Mouse (Mus musculus): ENCODE results near the gene Nemf. TPM values are rescaled to one million over a fixed set of nuclear protein-coding genes. Genes with fewer than 3 reads are reported as not detected.
A peak's percentile ranks its signal among the peaks of the same experiment; 100 is the strongest.

Gene Nemf
- polyA plus RNA-seq, 2 experiments, result 37.8 to 78.6 TPM

- Histone ChIP-seq H3K4me2 (replicated peaks; ENCODE audit: low read depth, low read length, severe bottlenecking) (no peak overlapping the region), H3K4me1 (ENCODE audit: control insufficient read depth, insufficient read depth, low read length) (peaks cover 18% of the 10 kb centered on the region), H3K4me3 (replicated peaks; ENCODE audit: low read length) (no peak overlapping the region), H3K9me3 (ENCODE audit: control insufficient read depth, low read length) (no peaks in the 10 kb centered on the region), H3K27me3 (ENCODE audit: control insufficient read depth, insufficient read depth, low read length) (no peaks in the 10 kb centered on the region), H3K9ac (ENCODE audit: low read depth, low read length, severe bottlenecking) (no peak overlapping the region), H3K36me3 (ENCODE audit: control insufficient read depth, insufficient read depth, low read length) (peaks cover 56% of the 10 kb centered on the region), H3K27ac (replicated peaks; ENCODE audit: low read depth, low read length) (no peak overlapping the region)
- DNase-seq (ENCODE audit: low spot score), result no peak
- 65% methylated on average over 2 of the region's 2 CpGs for WGBS
- TF ChIP-seq POLR2A (IDR thresholded peaks at IDR 0.05; ENCODE audit: borderline replicate concordance, extremely low read depth, insufficient read depth, insufficient read length), result no peak
- ATAC-seq (ENCODE audit: low FRiP score, low read depth), result no peak
Measured at GRCm38 (mm10) chr12:69300391-69300790, 56.6 kb downstream of the Nemf start.

GRCm38 (mm10) chr12:69299831-69300230 is 57.1 kb downstream of the Nemf start:
- ATAC-seq (ENCODE audit: low FRiP score, low read depth) (no peak), DNase-seq (ENCODE audit: low spot score) (no peak)
- Histone ChIP-seq H3K27me3 (ENCODE audit: control insufficient read depth, insufficient read depth, low read length) (no peaks in the 10 kb centered on the region), H3K4me2 (replicated peaks; ENCODE audit: low read depth, low read length, severe bottlenecking) (no peak overlapping the region), H3K36me3 (ENCODE audit: control insufficient read depth, insufficient read depth, low read length) (peaks cover 51% of the 10 kb centered on the region), H3K27ac (replicated peaks; ENCODE audit: low read depth, low read length) (no peak overlapping the region), H3K4me3 (replicated peaks; ENCODE audit: low read length) (no peak overlapping the region), H3K4me1 (ENCODE audit: control insufficient read depth, insufficient read depth, low read length) (peaks cover 18% of the 10 kb centered on the region), H3K9ac (ENCODE audit: low read depth, low read length, severe bottlenecking) (no peak overlapping the region), H3K9me3 (ENCODE audit: control insufficient read depth, low read length) (no peaks in the 10 kb centered on the region)
- TF ChIP-seq POLR2A (IDR thresholded peaks at IDR 0.05; ENCODE audit: borderline replicate concordance, extremely low read depth, insufficient read depth, insufficient read length), result no peak
- WGBS, result 81% methylated on average over 3 of the region's 3 CpGs

DNA sequence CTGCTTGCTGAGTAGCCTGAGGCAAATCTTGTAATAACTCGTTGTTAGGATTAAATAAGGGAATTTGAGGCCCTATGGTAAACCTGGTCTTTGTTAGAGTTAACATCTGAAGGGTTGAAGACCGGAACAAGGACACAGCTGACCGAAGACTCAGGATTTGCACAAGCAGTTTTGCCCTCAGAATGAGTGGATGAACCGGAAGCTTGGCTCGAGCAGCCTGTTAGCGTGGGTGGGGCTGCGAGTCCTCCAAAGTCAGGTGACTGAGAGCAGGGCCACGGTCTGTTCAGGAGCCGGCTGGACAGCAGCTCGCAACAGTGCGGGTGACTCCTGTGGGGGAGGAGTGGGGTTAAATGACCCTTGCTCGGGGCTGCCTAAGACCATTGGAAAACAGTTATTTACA is 57.7 kb downstream of the Nemf start:
- ATAC-seq (ENCODE audit: low FRiP score, low read depth) (no peak), DNase-seq (ENCODE audit: low spot score) (peak; percentile 3)
- Histone ChIP-seq H3K4me3 (replicated peaks; ENCODE audit: low read length) (0 out of 2 replicates have a peak overlapping the region, but pooled peaks have one; percentile 4), H3K4me2 (replicated peaks; ENCODE audit: low read depth, low read length, severe bottlenecking) (peak overlapping the region; percentile 7; the same call in 1 of the 2 replicates), H3K4me1 (ENCODE audit: control insufficient read depth, insufficient read depth, low read length) (peaks cover 18% of the 10 kb centered on the region), H3K27me3 (ENCODE audit: control insufficient read depth, insufficient read depth, low read length) (no peaks in the 10 kb centered on the region), H3K27ac (replicated peaks; ENCODE audit: low read depth, low read length) (no peak overlapping the region), H3K9ac (ENCODE audit: low read depth, low read length, severe bottlenecking) (no peak overlapping the region), H3K9me3 (ENCODE audit: control insufficient read depth, low read length) (no peaks in the 10 kb centered on the region), H3K36me3 (ENCODE audit: control insufficient read depth, insufficient read depth, low read length) (peaks cover 46% of the 10 kb centered on the region)
- WGBS, result 40% methylated on average over 12 of the region's 12 CpGs
- TF ChIP-seq POLR2A (IDR thresholded peaks at IDR 0.05; ENCODE audit: borderline replicate concordance, extremely low read depth, insufficient read depth, insufficient read length), result no peak

GRCm38 (mm10) chr12:69298281-69298680 is 58.7 kb downstream of the Nemf start:
- no peaks in the 10 kb centered on the region for H3K9me3 ChIP-seq (ENCODE audit: control insufficient read depth, low read length)
- no peaks in the 10 kb centered on the region for H3K27me3 ChIP-seq (ENCODE audit: control insufficient read depth, insufficient read depth, low read length)
- H3K9ac ChIP-seq (ENCODE audit: low read depth, low read length, severe bottlenecking), result no peak overlapping the region
- DNase-seq (ENCODE audit: low spot score) (no peak), ATAC-seq (ENCODE audit: low FRiP score, low read depth) (no peak)
- 88% methylated on average over 4 of the region's 4 CpGs for WGBS
- H3K4me2 ChIP-seq (replicated peaks; ENCODE audit: low read depth, low read length, severe bottlenecking), result peak overlapping the region; percentile 33
- H3K36me3 ChIP-seq (ENCODE audit: control insufficient read depth, insufficient read depth, low read length), result peaks cover 37% of the 10 kb centered on the region
- no peak overlapping the region for H3K27ac ChIP-seq (replicated peaks; ENCODE audit: low read depth, low read length)
- H3K4me3 ChIP-seq (replicated peaks; ENCODE audit: low read length), result no peak overlapping the region
- TF ChIP-seq POLR2A (IDR thresholded peaks at IDR 0.05; ENCODE audit: borderline replicate concordance, extremely low read depth, insufficient read depth, insufficient read length), result no peak
- H3K4me1 ChIP-seq (ENCODE audit: control insufficient read depth, insufficient read depth, low read length), result peaks cover 18% of the 10 kb centered on the region

GRCm38 (mm10) chr12:69297411-69298150 is 59.4 kb downstream of the Nemf start:
- H3K4me2 ChIP-seq (replicated peaks; ENCODE audit: low read depth, low read length, severe bottlenecking), result peak overlapping the region; percentile 60
- H3K4me1 ChIP-seq (ENCODE audit: control insufficient read depth, insufficient read depth, low read length), result peaks cover 18% of the 10 kb centered on the region
- H3K27ac ChIP-seq (replicated peaks; ENCODE audit: low read depth, low read length), result peak overlapping the region; percentile 93
- DNase-seq (ENCODE audit: low spot score) (no peak), ATAC-seq (ENCODE audit: low FRiP score, low read depth) (no peak)
- H3K4me3 ChIP-seq (replicated peaks; ENCODE audit: low read length), result peak overlapping the region; percentile 77
- WGBS, result 18% methylated on average over 20 of the region's 20 CpGs
- no peaks in the 10 kb centered on the region for H3K27me3 ChIP-seq (ENCODE audit: control insufficient read depth, insufficient read depth, low read length)
- no peaks in the 10 kb centered on the region for H3K9me3 ChIP-seq (ENCODE audit: control insufficient read depth, low read length)
- H3K36me3 ChIP-seq (ENCODE audit: control insufficient read depth, insufficient read depth, low read length), result peaks cover 30% of the 10 kb centered on the region
- no peak for TF ChIP-seq POLR2A (IDR thresholded peaks at IDR 0.05; ENCODE audit: borderline replicate concordance, extremely low read depth, insufficient read depth, insufficient read length)
- peak overlapping the region; percentile 94 for H3K9ac ChIP-seq (ENCODE audit: low read depth, low read length, severe bottlenecking)

Measured in limb, embryonic 14.5 days (tissue).